Mouse (Mus musculus): ENCODE results near the gene Pnpla8. TPM values are rescaled to one million over a fixed set of nuclear protein-coding genes. Genes with fewer than 3 reads are reported as not detected.
"Not testable (repeated sequence)": the region's sequence is repeated elsewhere in the genome, so short reads cannot be mapped to it uniquely, and the experiment has no call there.

Gene Pnpla8
- 100 to 1,000 TPM; 132 to 143 TPM for total RNA-seq (2021)
- 3.6 and 4.3 TPM in 2 replicates for polyA plus RNA-seq (2012; rRNA removed)
- long read RNA-seq, full-length matches to known transcripts, result 91 of 122 reads
- long read RNA-seq, partial matches to known transcripts, result 2 of 122 reads
- long read RNA-seq, other reads (novel, unspliced or antisense), result 29 of 122 reads

- not testable (repeated sequence) for DNase-seq
Observed at GRCm38 (mm10) chr12:44221070-44221469, at the start of gene Pnpla8. Gene Pnpla8, plus strand, starts transcription at chr12:44221370.

GRCm38 (mm10) chr12:44176331-44177037 is 44.7 kb upstream of the Pnpla8 start:
- DNase-seq, result no peak

GRCm38 (mm10) chr12:44177038-44177355 is 44.2 kb upstream of the Pnpla8 start:
- no peak for DNase-seq

- DNase-seq, result peak; percentile 14
Observed at GRCm38 (mm10) chr12:44181081-44181982, 39.8 kb upstream of the Pnpla8 start.

GRCm38 (mm10) chr12:44197873-44198525 is 23.2 kb upstream of the Pnpla8 start:
- no peak for DNase-seq

- DNase-seq, result peak; percentile 49
Observed at GRCm38 (mm10) chr12:44209141-44209823, 11.9 kb upstream of the Pnpla8 start.

GRCm38 (mm10) chr12:44209824-44210752 is 11.1 kb upstream of the Pnpla8 start, which contains the start of gene Dnajb9:
Gene Dnajb9, minus strand, starts transcription at chr12:44210326.
- DNase-seq, result peak; percentile 100

- no peak for DNase-seq
Observed at GRCm38 (mm10) chr12:44211555-44211954, 9.6 kb upstream of the Pnpla8 start.

GRCm38 (mm10) chr12:44221651-44222356 is 634 bp downstream of the Pnpla8 start:
- peak; percentile 52 for DNase-seq

GRCm38 (mm10) chr12:44223044-44223443 is 1.9 kb downstream of the Pnpla8 start:
- DNase-seq, result no peak

GRCm38 (mm10) chr12:44224650-44225049 is 3.5 kb downstream of the Pnpla8 start:
- no peak for DNase-seq

GRCm38 (mm10) chr12:44241090-44241489 is 19.9 kb downstream of the Pnpla8 start:
- no peak for DNase-seq

- no peak for DNase-seq
Observed at GRCm38 (mm10) chr12:44242407-44242806, 21.2 kb downstream of the Pnpla8 start.

- DNase-seq, result no peak
Observed at GRCm38 (mm10) chr12:44245739-44246138, 24.6 kb downstream of the Pnpla8 start.

- DNase-seq, result no peak
Observed at GRCm38 (mm10) chr12:44248309-44248977, 27.3 kb downstream of the Pnpla8 start.

- no peak for DNase-seq
Observed at GRCm38 (mm10) chr12:44262612-44263011, 41.4 kb downstream of the Pnpla8 start.

- DNase-seq, result no peak
Observed at GRCm38 (mm10) chr12:44265651-44266050, 44.5 kb downstream of the Pnpla8 start.

GRCm38 (mm10) chr12:44267196-44267595 is 46.0 kb downstream of the Pnpla8 start:
- no peak for DNase-seq

GRCm38 (mm10) chr12:44268728-44269302 is 47.6 kb downstream of the Pnpla8 start:
- DNase-seq, result peak; percentile 100
